Mouse (Mus musculus) embryonic facial prominence, embryonic 11.5 days (tissue): ENCODE measurements at regions not wholly inside any gene's neighbourhood (a gene's known extent, or its start where the extent isn't known, plus 50 kb on each side); places are given as distances from the start of the nearest gene placed in this dataset.

Source experiments
- ATAC-seq: fragments of 200-750 bp; cut with Nextera tagmentation; replicated peaks from 2 replicates; pipeline ENCODE4 v1.8.0; 2017; ENCODE audit warnings: low read depth; ENCODE audit not compliant: insufficient number of reproducible peaks, low FRiP score, low TSS enrichment
- DNase-seq: peaks from one replicate; pipeline ENCODE4 v3.0.0-alpha.2; 2015; ENCODE audit warnings: low spot score
- H3K27ac ChIP-seq: fragments of 300-500 bp; sonication (generic); replicated peaks from 2 replicates; pipeline ENCODE4 v1.5.1; 2014; ENCODE audit warnings: mild to moderate bottlenecking, low read depth, low read length, control low read depth
- H3K27me3 ChIP-seq: fragments of 300-500 bp; sonication (generic); 2 replicates; pipeline ENCODE4 v1.6.1; 2014; ENCODE audit warnings: mild to moderate bottlenecking, low read length, moderate library complexity, mixed read lengths; ENCODE audit not compliant: control insufficient read depth, insufficient read depth
- H3K36me3 ChIP-seq: fragments of 300-500 bp; sonication (generic); replicated peaks from 2 replicates; pipeline ENCODE4 v1.6.1; 2014; ENCODE audit warnings: low read depth, mild to moderate bottlenecking, low read length, moderate library complexity, mixed read lengths; ENCODE audit not compliant: control insufficient read depth, insufficient read depth
- H3K4me1 ChIP-seq: fragments of 300-500 bp; sonication (generic); 2 replicates; pipeline ENCODE4 v1.6.1; 2014; ENCODE audit warnings: low read length, mixed read lengths; ENCODE audit not compliant: control insufficient read depth, insufficient read depth
- H3K4me2 ChIP-seq: fragments of 300-500 bp; sonication (generic); 2 replicates; pipeline ENCODE4 v1.6.1; 2014; ENCODE audit warnings: low read depth, mild to moderate bottlenecking, control low read depth, low read length, moderate library complexity
- H3K4me3 ChIP-seq: fragments of 300-500 bp; sonication (generic); 2 replicates; pipeline ENCODE4 v1.5.1; 2014; ENCODE audit warnings: low read depth, low read length, control low read depth
- H3K9ac ChIP-seq: fragments of 300-500 bp; sonication (generic); replicated peaks from 2 replicates; pipeline ENCODE4 v1.6.1; 2014; ENCODE audit warnings: mild to moderate bottlenecking, control low read depth, low read length
- H3K9me3 ChIP-seq: fragments of 300-500 bp; sonication (generic); replicated peaks from 2 replicates; pipeline ENCODE4 v1.6.1; 2016; ENCODE audit warnings: mild to moderate bottlenecking, low read length, inconsistent platforms, mixed read lengths; ENCODE audit not compliant: control insufficient read depth
- WGBS: fragments of 180-500 bp; shearing (Covaris S2); extraction: QIAGEN DNeasy Blood & Tissue Kit; methylation state at CpG from one replicate; pipeline ENCODE4 v1.1.7; 2014; 5-methylcytosine and 5-hydroxymethylcytosine counted together

DNA sequence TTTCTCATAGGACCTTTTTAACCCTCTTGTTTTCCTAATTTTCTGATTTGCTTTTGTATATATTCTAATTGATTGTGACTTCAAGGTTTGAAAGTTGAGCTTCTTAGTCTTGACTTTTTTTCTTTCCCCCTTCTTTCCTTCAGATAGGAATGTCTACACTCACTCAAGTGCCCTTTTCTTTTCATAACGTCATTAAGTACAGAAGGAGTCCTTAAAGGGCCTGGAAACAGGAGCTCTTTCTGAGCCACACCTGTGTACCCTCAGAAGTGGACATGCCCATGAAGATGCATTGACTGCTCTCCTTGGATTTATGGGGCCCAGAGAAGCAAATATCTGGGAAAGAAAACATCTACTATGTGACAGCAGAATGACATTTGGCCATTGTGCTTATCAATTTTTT, 2141.0 kb downstream of the 9330182O14Rik start:
- Histone ChIP-seq H3K4me3 (no peak overlapping the region), H3K4me2 (no peak overlapping the region), H3K4me1 (no peaks in the 10 kb centered on the region), H3K9me3 (no peaks in the 10 kb centered on the region), H3K27me3 (no peaks in the 10 kb centered on the region), H3K27ac (no peak overlapping the region), H3K9ac (no peak overlapping the region), H3K36me3 (no peaks in the 10 kb centered on the region)
- DNase-seq = no peak
- ATAC-seq = no peak
- 43% methylated on average over 1 of the region's 1 CpGs for WGBS

DNA sequence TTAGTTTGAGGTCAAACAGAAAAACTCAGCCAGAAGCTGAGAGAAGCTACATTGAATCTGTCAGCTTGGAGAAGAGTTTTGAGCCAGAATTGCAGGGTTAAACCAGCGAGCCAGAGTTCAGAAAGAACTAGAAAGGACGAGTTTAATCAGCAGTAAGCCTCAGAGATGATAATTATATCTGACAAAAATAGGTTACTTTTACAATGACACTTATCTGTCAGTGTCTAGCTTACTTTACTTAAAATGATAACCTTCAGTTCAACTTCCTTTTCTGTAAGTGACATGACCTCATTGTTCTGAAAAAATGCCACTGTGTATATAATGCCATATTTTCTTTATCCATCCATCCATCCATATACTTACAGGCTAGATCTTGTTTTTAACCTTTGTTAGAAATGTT, 2143.1 kb downstream of the 9330182O14Rik start:
- 71% methylated on average over 2 of the region's 2 CpGs for WGBS
- Histone ChIP-seq H3K9ac (no peak overlapping the region), H3K4me1 (no peaks in the 10 kb centered on the region), H3K4me2 (no peak overlapping the region), H3K36me3 (no peaks in the 10 kb centered on the region), H3K4me3 (no peak overlapping the region), H3K27me3 (no peaks in the 10 kb centered on the region), H3K9me3 (no peaks in the 10 kb centered on the region), H3K27ac (no peak overlapping the region)
- DNase-seq (no peak), ATAC-seq (no peak)

DNA sequence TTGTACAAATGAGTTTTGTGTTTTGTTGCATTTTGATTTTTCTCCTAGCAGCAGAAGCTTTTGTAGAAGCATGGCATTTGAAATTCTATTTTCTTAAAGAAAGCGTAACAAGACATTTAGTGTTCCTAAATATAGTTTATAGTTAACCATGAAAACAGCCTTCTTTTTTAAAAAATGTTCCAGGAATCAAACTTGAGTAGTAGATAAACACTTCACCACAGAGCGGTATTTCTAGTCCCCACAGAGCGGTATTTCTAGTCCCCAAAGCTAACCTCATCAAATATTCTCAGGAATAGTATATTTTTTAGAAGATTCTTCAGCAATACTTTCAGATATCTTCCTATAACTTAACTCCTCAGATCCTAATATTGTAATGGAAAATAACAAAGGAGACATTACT, 2146.6 kb downstream of the 9330182O14Rik start:
- no peak for ATAC-seq

DNA sequence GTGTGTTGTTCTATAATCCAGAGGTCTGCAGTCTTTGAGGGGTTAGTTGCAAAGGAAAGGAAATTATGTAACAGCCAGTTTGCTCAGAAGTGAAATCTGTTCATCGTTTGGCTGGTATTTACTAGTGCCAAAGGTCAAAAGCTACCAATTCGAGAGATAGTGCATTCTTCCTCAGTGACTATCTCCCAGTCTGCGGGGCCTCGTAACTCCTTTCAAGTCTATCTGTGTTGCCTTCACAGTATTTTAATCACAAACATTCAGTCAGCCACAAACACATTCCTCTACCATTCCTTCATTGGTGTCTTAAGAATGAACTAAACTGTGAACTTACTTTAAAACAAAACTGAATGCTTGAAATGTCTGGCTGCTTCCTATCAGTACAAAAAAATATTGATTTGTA, 2162.2 kb downstream of the 9330182O14Rik start:
- ATAC-seq = no peak
- H3K27ac ChIP-seq = no peak overlapping the region
- H3K4me2 ChIP-seq = no peak overlapping the region
- H3K4me1 ChIP-seq = no peaks in the 10 kb centered on the region
- DNase-seq = no peak
- no peak overlapping the region for H3K9ac ChIP-seq
- H3K27me3 ChIP-seq = no peaks in the 10 kb centered on the region
- WGBS = 29% methylated on average over 4 of the region's 4 CpGs
- H3K4me3 ChIP-seq = no peak overlapping the region
- H3K36me3 ChIP-seq = no peaks in the 10 kb centered on the region
- no peaks in the 10 kb centered on the region for H3K9me3 ChIP-seq

More for the DNA sequence above, 2146.6 kb downstream of the 9330182O14Rik start:
- no peaks in the 10 kb centered on the region for H3K27me3 ChIP-seq
- H3K36me3 ChIP-seq = no peaks in the 10 kb centered on the region
- no peak overlapping the region for H3K4me3 ChIP-seq
- H3K27ac ChIP-seq = no peak overlapping the region
- DNase-seq = no peak
- WGBS = 97% methylated on average over 3 of the region's 3 CpGs
- H3K9ac ChIP-seq = no peak overlapping the region
- no peaks in the 10 kb centered on the region for H3K4me1 ChIP-seq
- H3K4me2 ChIP-seq = no peak overlapping the region
- H3K9me3 ChIP-seq = no peaks in the 10 kb centered on the region

DNA sequence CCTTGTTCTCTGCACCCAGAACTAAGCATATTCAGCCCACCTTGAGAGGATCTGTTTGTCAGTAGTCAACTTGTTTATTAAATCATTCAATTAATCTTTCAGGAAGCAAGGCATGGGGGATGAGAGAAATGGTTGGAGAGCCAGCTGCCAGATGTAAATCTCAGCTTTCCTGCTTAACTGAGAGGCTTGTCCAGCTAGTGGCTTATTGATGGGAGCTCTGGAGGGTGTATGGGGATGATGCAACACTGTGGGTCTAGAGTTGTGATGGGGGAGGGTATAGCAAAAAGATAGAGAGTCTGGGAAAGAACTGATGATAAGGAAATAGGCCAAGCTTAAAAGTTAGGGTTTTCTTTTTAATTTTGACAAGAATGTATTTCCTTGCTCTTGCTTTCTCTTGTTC, 2163.3 kb downstream of the 9330182O14Rik start:
- Histone ChIP-seq H3K36me3 (no peaks in the 10 kb centered on the region), H3K4me2 (no peak overlapping the region), H3K9ac (no peak overlapping the region), H3K4me3 (no peak overlapping the region), H3K4me1 (no peaks in the 10 kb centered on the region), H3K27me3 (no peaks in the 10 kb centered on the region), H3K27ac (no peak overlapping the region), H3K9me3 (no peaks in the 10 kb centered on the region)
- DNase-seq (no peak), ATAC-seq (no peak)

DNA sequence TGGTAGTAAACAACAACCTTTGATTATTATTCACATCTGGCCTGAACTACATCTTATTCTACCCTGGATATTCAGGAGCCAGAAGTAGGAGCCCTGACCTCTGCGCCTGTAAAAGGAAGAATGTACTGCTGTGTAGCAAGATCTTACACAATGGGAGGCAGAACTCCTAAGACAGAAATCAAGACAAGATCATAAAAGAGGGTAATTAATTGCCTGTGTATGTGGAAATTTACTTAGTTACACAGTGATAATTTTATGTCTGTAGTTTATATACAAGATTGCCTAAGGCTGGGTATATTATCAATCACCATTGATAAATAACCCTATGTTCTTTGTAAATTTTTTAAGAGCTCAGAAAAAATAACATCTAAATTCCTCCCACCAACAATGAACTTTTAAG, 2167.8 kb downstream of the 9330182O14Rik start:
- H3K27me3 ChIP-seq = no peaks in the 10 kb centered on the region
- H3K27ac ChIP-seq = no peak overlapping the region
- H3K4me2 ChIP-seq = no peak overlapping the region
- no peaks in the 10 kb centered on the region for H3K4me1 ChIP-seq
- H3K4me3 ChIP-seq = no peak overlapping the region
- WGBS = 83% methylated on average over 1 of the region's 1 CpGs
- H3K9ac ChIP-seq = no peak overlapping the region
- DNase-seq = no peak
- no peak for ATAC-seq
- no peaks in the 10 kb centered on the region for H3K9me3 ChIP-seq
- H3K36me3 ChIP-seq = no peaks in the 10 kb centered on the region

DNA sequence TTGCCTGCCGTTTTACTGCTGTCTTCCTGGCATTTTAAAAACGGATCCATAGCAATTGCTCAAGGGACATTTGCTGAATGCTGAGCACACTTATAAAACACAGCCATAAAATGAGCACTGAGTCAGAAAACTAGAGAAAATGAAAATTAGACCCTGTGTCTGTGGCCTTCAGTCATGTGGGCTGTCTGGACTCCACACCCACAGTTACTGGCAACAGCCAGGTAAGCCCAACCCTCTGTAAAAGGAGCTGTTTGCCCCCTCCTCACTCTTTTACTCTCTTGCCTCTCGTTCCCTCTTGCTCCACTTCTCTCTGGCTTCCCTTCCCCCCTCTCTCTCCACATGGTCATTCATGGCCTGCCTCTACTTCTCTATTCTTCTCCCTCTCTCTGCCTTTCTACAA, 2169.9 kb downstream of the 9330182O14Rik start:
- no peak overlapping the region for H3K27ac ChIP-seq
- no peak overlapping the region for H3K4me2 ChIP-seq
- no peaks in the 10 kb centered on the region for H3K36me3 ChIP-seq
- 78% methylated on average over 3 of the region's 3 CpGs for WGBS
- no peak for DNase-seq
- H3K4me3 ChIP-seq = no peak overlapping the region
- H3K9me3 ChIP-seq = no peaks in the 10 kb centered on the region
- H3K27me3 ChIP-seq = no peaks in the 10 kb centered on the region
- H3K4me1 ChIP-seq = no peaks in the 10 kb centered on the region
- ATAC-seq = no peak
- H3K9ac ChIP-seq = no peak overlapping the region

DNA sequence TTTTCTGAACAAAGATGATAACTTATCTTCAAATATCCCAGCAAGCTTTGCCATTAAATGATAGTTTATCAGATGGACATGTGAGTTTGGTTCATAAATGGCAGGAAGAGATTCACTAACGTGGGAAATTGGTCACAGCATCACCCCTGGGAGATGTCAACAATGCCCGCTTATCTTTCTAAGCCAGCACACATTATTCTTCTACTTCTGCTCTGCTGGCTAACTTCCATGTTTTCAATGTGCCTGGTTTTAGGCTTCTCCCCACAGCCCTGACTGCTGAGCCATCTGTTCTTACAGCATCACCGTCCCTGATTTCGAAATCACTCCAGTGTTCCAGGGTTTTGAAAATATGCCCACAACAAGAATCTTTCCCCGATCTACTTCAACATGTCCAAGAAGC, 2175.4 kb downstream of the 9330182O14Rik start:
- ATAC-seq = no peak
- 55% methylated on average over 5 of the region's 5 CpGs for WGBS
- H3K4me2 ChIP-seq = no peak overlapping the region

DNA sequence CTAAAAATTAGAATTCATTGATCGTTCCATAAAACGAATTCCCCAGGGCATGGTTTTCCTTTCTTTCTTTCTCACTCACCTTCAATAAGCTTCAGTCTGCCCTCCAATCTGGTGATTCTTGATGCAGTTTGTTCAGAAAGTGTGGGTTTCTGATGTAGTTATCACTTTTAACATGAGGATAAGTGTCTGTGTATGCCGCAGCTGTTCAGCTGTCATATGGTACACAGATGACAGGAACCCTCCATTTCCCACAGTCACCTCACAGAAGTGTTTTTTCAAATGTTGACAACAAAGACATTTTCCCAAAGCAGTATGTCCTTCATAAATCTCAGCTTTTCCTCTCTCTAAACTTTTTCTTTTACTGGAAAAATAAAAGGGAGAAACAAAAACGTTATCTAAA, 2177.0 kb downstream of the 9330182O14Rik start:
- no peaks in the 10 kb centered on the region for H3K9me3 ChIP-seq
- WGBS = 69% methylated on average over 4 of the region's 4 CpGs
- no peaks in the 10 kb centered on the region for H3K27me3 ChIP-seq
- ATAC-seq = no peak
- H3K27ac ChIP-seq = no peak overlapping the region
- no peak for DNase-seq
- H3K4me1 ChIP-seq = no peaks in the 10 kb centered on the region
- no peaks in the 10 kb centered on the region for H3K36me3 ChIP-seq
- no peak overlapping the region for H3K4me3 ChIP-seq
- H3K4me2 ChIP-seq = no peak overlapping the region
- H3K9ac ChIP-seq = no peak overlapping the region

More for the DNA sequence above, 2175.4 kb downstream of the 9330182O14Rik start:
- Histone ChIP-seq H3K4me3 (no peak overlapping the region), H3K4me1 (no peaks in the 10 kb centered on the region), H3K36me3 (no peaks in the 10 kb centered on the region), H3K27me3 (no peaks in the 10 kb centered on the region), H3K27ac (no peak overlapping the region), H3K9me3 (no peaks in the 10 kb centered on the region), H3K9ac (no peak overlapping the region)
- DNase-seq = no peak
